Mouse (Mus musculus) stomach, embryonic 14.5 days (tissue): ENCODE data around the gene Pex12. TPM values are rescaled to one million over a fixed set of nuclear protein-coding genes. Genes with fewer than 3 reads are reported as not detected.

Source experiments
- ATAC-seq: fragments of 200-750 bp; cut with Nextera tagmentation; 2 replicates; pipeline ENCODE4 v1.8.0; 2017; ENCODE audit warnings: low read depth, moderate TSS enrichment; ENCODE audit not compliant: insufficient number of reproducible peaks, insufficient read depth, low FRiP score
- H3K27ac ChIP-seq: fragments of 300-500 bp; sonication (generic); 2 replicates; pipeline ENCODE4 v1.5.1; 2014; ENCODE audit warnings: mild to moderate bottlenecking, low read length, moderate library complexity, mixed read lengths
- H3K27me3 ChIP-seq: fragments of 300-500 bp; sonication (generic); 2 replicates; pipeline ENCODE4 v1.6.1; 2014; ENCODE audit warnings: low read length, control low read depth, mixed read lengths; ENCODE audit not compliant: control insufficient read depth, insufficient read depth
- H3K36me3 ChIP-seq: fragments of 300-500 bp; sonication (generic); 2 replicates; pipeline ENCODE4 v1.6.1; 2014; ENCODE audit warnings: mild to moderate bottlenecking, control low read depth, low read length, moderate library complexity, mixed read lengths; ENCODE audit not compliant: control insufficient read depth, insufficient read depth
- H3K4me1 ChIP-seq: fragments of 300-500 bp; sonication (generic); 2 replicates; pipeline ENCODE4 v1.6.1; 2014; ENCODE audit warnings: low read length, control low read depth, mixed read lengths; ENCODE audit not compliant: control insufficient read depth, insufficient read depth
- H3K4me2 ChIP-seq: fragments of 300-500 bp; sonication (generic); replicated peaks from 2 replicates; pipeline ENCODE4 v1.6.1; 2014; ENCODE audit warnings: low read depth, low read length, control low read depth
- H3K4me3 ChIP-seq: fragments of 300-500 bp; sonication (generic); 2 replicates; pipeline ENCODE4 v1.5.1; 2014; ENCODE audit warnings: low read depth, low read length, control low read depth
- H3K9ac ChIP-seq: fragments of 300-500 bp; sonication (generic); replicated peaks from 2 replicates; pipeline ENCODE4 v1.6.1; 2014; ENCODE audit warnings: low read depth, mild to moderate bottlenecking, control low read depth, low read length, moderate library complexity, mixed read lengths
- H3K9me3 ChIP-seq: fragments of 300-500 bp; sonication (generic); 2 replicates; pipeline ENCODE4 v1.6.1; 2016; ENCODE audit warnings: low read depth, low read length, control low read depth; ENCODE audit not compliant: control insufficient read depth
- WGBS: fragments of 180-500 bp; shearing (Covaris S2); extraction: QIAGEN DNeasy Blood & Tissue Kit; methylation state at CpG from one replicate; pipeline ENCODE4 v1.1.7; 2014; 5-methylcytosine and 5-hydroxymethylcytosine counted together
- polyA plus RNA-seq: library from polyadenylated mRNA; unstranded; fragments of >200 nt; fragmentation: Nextera tagmentation; extraction: Ambion mirVana; gene quantifications from 2 replicates; pipeline ENCODE4 v1.2.1, GENCODE M21; 2014

Pex12 gene
- polyA plus RNA-seq, 1 experiment from 2014 or later: 15.9 TPM

DNA sequence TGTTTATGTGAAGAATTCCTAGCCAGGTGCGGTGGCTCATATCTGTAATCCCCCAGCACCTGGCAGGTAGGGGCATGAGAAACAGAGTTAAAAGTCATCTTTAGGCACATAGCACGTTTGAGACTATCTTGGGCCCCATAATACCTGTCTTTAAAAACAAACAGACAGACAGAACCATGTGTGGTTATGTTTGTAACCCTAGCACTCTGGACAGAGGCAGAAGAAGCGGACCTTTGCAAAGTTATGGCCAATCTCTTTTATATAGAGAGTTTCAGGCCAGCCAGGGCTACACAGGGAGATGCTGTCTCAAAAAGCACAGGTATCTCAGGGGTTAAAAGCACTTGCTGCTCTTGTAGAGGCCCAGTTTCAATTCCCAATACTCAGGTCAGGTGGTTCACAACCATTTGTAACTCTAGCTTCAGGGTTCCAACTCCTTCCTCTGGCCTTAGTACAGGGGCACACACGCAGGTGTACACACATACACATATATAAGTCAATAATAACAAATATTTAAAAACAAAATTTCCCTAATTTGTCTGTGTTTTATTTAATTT lies 4.4 kb upstream of the Pex12 start:
- WGBS: 74% methylated on average over 4 of the region's 4 CpGs
- Histone ChIP-seq H3K4me3 (no peak overlapping the region), H3K36me3 (peaks cover 3% of the 10 kb centered on the region), H3K27me3 (no peaks in the 10 kb centered on the region), H3K9ac (no peak overlapping the region), H3K4me2 (no peak overlapping the region), H3K4me1 (peaks cover 10% of the 10 kb centered on the region), H3K27ac (no peak overlapping the region), H3K9me3 (no peaks in the 10 kb centered on the region)
- ATAC-seq: no peak

DNA sequence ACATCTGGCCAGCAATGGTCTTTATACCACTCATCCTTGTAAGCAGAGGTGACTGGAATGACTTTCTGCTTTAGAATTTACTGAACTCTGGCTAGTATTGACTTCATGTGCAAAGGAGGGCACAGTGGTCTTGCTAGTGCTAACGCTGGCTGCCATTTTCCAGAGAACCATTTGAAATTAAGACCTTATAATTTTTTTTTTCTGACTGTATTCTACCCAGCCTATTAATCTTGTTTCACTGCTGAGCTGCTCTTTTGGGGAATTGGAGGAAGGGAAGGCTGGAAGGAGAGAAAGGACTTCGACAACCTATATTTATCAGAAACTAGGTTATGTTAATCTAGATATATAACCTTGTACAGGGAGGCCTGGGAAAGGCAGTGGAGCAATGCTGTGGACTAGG lies 2.1 kb upstream of the Pex12 start:
- WGBS: 87% methylated on average over 2 of the region's 2 CpGs
- Histone ChIP-seq H3K9ac (no peak overlapping the region), H3K9me3 (no peaks in the 10 kb centered on the region), H3K4me3 (no peak overlapping the region; the same call in 1 of the 2 replicates), H3K36me3 (no peaks in the 10 kb centered on the region; the same call in 1 of the 2 replicates), H3K27me3 (no peaks in the 10 kb centered on the region), H3K27ac (no peak overlapping the region), H3K4me1 (peaks cover 10% of the 10 kb centered on the region), H3K4me2 (peak overlapping the region; percentile 67)
- no peak for ATAC-seq

DNA sequence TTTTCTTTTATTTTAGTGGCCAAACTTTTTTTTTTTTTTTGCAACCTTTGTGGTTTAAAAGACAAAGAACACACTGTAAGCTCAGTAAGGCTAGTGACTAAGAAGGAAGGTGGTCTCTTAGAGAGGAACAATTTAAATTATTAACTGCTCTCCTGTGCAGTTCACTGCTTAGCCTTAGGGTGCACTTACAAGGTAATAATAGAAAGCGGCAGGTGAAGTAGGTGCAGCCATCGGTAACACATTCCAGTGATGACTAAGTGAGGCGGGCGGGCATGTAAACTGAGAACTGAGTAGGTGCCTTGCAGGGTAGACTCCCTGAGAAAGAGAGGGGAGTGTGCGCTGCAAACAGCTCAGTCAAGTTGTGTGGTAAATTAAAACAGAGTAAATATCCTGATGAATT lies 1.4 kb upstream of the Pex12 start:
- Histone ChIP-seq H3K4me2 (peak overlapping the region; percentile 67), H3K4me3 (peak overlapping the region; percentile 97), H3K9me3 (no peaks in the 10 kb centered on the region), H3K27ac (no peak overlapping the region), H3K27me3 (no peaks in the 10 kb centered on the region), H3K9ac (peak overlapping the region; percentile 90; the same call in 1 of the 2 replicates), H3K36me3 (no peaks in the 10 kb centered on the region; the same call in 1 of the 2 replicates), H3K4me1 (peaks cover 10% of the 10 kb centered on the region)
- ATAC-seq: no peak
- 39% methylated on average over 5 of the region's 5 CpGs for WGBS

DNA sequence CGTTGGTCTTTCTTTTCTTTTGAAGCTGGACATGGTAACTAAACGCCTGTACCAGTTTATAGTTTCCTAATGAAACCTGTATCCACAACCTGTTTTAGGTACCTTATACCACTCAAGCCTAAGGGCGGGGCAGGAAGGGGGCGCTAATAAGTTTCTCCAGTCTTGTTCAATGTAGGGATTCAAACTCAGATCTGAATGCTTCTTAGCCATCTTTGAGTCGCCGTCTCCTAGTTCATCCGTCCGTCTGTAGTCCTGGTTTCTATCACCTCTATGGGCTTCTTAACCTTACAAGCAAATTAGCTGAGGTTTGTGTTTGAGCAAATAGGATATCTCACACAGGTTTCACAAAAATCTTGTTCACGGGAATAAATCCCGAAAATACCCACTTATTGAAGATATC lies 262 bp downstream of the Pex12 start:
- Histone ChIP-seq H3K36me3 (no peaks in the 10 kb centered on the region; the same call in 1 of the 2 replicates), H3K27ac (peak overlapping the region; percentile 96), H3K4me3 (peak overlapping the region; percentile 97), H3K4me2 (peak overlapping the region; percentile 67), H3K4me1 (peaks cover 18% of the 10 kb centered on the region), H3K9ac (peak overlapping the region; percentile 90), H3K27me3 (no peaks in the 10 kb centered on the region), H3K9me3 (no peaks in the 10 kb centered on the region)
- 6% methylated on average over 10 of the region's 10 CpGs for WGBS
- ATAC-seq: no peak

DNA sequence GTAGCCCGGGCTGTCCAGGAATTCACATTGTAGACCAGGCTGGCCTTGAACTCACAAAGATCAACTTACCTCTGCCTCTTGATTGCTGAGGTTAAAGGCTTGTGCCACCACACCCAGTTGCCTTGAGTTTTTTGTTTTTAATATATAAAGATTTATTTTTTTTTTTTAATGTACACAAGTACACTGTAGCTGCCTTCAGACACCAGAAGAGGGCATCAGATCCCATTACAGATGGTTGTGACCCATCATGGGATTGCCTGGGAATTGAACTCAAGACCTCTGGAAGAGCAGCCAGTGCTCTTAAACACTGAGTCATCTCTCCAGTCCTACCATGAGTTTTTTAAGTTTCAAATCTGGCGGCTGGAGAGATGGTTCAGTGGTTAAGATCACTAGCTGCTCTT lies 955 bp downstream of the Pex12 start:
- H3K36me3 ChIP-seq: peaks cover 1% of the 10 kb centered on the region
- H3K9me3 ChIP-seq: no peaks in the 10 kb centered on the region
- peak overlapping the region; percentile 67; the same call in 1 of the 2 replicates for H3K4me2 ChIP-seq
- H3K27ac ChIP-seq: 0 out of 2 replicates have a peak overlapping the region, but pooled peaks have one; percentile 96
- 57% methylated on average over 2 of the region's 2 CpGs for WGBS
- no peak overlapping the region for H3K4me3 ChIP-seq
- no peaks in the 10 kb centered on the region for H3K27me3 ChIP-seq
- H3K4me1 ChIP-seq: peaks cover 18% of the 10 kb centered on the region
- H3K9ac ChIP-seq: no peak overlapping the region
- no peak for ATAC-seq

DNA sequence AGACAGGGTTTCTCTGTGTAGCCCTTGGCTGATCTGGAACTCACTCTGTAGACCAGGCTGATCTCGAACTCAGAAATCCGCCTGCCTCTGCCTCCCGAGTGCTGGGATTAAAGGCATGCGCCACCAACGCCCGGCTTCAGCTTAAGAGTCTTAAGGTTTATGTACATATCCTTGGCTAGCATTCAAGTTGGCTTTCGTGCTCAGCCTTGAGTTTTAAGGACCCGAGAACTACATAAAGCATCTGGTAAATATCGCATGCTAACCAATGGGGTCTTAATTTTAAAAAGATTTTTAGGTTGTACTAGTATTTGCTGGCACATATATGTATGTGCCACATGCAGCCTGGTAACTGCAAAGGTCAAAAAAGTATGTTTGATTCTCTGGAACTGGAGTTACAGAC lies 2.7 kb downstream of the Pex12 start:
- peaks cover 18% of the 10 kb centered on the region for H3K4me1 ChIP-seq
- no peak overlapping the region for H3K27ac ChIP-seq
- H3K4me2 ChIP-seq: no peak overlapping the region
- ATAC-seq: no peak
- 85% methylated on average over 9 of the region's 9 CpGs for WGBS
- no peaks in the 10 kb centered on the region for H3K27me3 ChIP-seq
- peaks cover 11% of the 10 kb centered on the region for H3K36me3 ChIP-seq
- no peak overlapping the region for H3K9ac ChIP-seq
- no peak overlapping the region for H3K4me3 ChIP-seq
- no peaks in the 10 kb centered on the region for H3K9me3 ChIP-seq

DNA sequence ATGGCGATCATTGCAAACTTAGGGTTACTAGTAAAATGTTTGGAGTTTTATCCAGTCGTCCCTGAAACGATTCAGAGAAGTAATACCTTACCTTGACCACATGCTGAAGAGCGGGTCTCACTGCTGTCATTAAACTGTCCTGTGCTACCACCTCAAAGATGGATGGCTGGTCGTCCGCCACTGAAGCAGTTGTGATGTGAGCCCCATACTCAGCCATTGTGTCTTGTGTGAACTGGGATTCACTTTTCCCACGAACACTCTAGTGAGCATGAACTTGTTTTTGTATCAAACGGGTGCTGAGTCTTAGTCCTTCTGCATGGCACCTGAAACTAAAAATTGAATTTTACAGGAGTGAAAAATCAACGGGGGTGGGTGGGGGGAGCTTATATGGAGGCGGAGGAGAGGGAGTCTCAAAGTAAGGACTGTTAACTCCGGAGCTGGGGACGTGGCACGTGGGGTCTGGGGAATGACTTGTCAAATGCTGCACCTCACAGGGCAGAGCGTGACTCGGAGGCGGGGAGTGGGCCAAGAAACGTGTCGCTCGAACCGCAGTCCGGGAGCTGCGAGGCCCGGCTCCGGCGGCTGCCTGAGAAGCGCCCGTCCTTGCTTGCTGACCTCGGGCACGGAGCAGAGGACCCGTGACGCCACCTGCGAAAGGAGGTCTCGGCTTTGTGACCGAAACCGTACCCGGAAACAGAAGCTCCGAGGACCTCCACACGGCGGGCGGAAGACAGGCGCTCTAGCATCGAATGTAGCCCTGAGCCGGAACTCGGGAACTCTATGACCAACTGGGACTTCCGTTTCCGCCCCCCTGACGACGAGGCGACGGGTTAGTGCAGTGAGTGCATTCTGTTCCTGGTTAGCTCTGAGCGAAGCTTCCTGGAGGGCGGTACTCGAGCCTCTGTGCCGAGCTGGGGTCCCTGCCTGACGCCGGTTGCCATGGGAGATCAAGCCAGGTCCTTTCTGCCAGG lies 3.9 kb downstream of the Pex12 start, which contains the start of gene Ap2b1:
Gene Ap2b1 (plus strand): TSS at position 800 of the 971 bp plus-strand sequence.
- Histone ChIP-seq H3K27ac (peak within 1 kb of the TSS; percentile 92), H3K36me3 (peaks cover 11% of the 10 kb centered on the region), H3K27me3 (no peaks in the 10 kb centered on the region), H3K4me2 (peak within 1 kb of the TSS; percentile 84), H3K4me3 (peak within 1 kb of the TSS; percentile 72), H3K4me1 (peaks cover 11% of the 10 kb centered on the region; the same call in 1 of the 2 replicates), H3K9ac (peak within 1 kb of the TSS; percentile 73), H3K9me3 (no peaks in the 10 kb centered on the region)
- peak; percentile 92 for ATAC-seq
- 2% methylated on average over 56 of the region's 56 CpGs for WGBS

DNA sequence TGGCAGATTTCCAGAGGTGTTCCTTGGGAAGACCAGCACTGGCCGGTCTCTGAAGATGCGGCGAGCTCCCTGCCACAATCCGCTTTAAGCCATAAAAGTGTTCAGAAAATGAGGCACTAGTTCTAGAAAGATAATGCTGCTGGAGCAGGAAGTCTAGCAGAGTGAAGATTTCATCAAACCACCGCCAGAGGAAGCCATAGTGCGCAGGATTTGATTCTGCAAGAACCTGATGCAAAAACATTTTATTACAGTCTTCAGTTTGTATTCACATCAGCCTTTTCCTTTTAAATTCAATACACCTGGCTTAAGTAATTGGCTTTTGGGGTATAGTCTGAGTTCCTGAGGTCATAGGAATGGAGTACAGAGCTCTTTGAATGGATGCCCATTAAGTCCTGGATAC lies 4.6 kb downstream of the Pex12 start:
- H3K27me3 ChIP-seq: no peaks in the 10 kb centered on the region
- ATAC-seq: no peak
- no peak overlapping the region for H3K27ac ChIP-seq
- H3K9me3 ChIP-seq: no peaks in the 10 kb centered on the region
- peak overlapping the region; percentile 84 for H3K4me2 ChIP-seq
- peak overlapping the region; percentile 73 for H3K9ac ChIP-seq
- peaks cover 11% of the 10 kb centered on the region for H3K36me3 ChIP-seq
- H3K4me1 ChIP-seq: peaks cover 16% of the 10 kb centered on the region; the same call in 1 of the 2 replicates
- peak overlapping the region; percentile 72 for H3K4me3 ChIP-seq
- WGBS: 79% methylated on average over 6 of the region's 6 CpGs
